Mouse (Mus musculus) limb, embryonic 11.5 days (tissue): Measurements from ENCODE around the gene Nfatc4. TPM values are rescaled to one million over a fixed set of nuclear protein-coding genes. Genes with fewer than 3 reads are reported as not detected.

Source experiments
- ATAC-seq: fragments of 200-750 bp; cut with Nextera tagmentation; 2 replicates; pipeline ENCODE4 v1.8.0; 2017; ENCODE audit warnings: low read depth; ENCODE audit not compliant: insufficient number of reproducible peaks, low FRiP score, low TSS enrichment
- DNase-seq: peaks from one replicate; pipeline ENCODE4 v3.0.0-alpha.2; 2015; ENCODE audit warnings: low spot score
- H3K27ac ChIP-seq: fragments of 300-500 bp; sonication (generic); replicated peaks from 2 replicates; pipeline ENCODE4 v1.5.1; 2014; ENCODE audit warnings: low read depth, mild to moderate bottlenecking, low read length
- H3K27me3 ChIP-seq: fragments of 300-500 bp; sonication (generic); 2 replicates; pipeline ENCODE4 v1.6.1; 2014; ENCODE audit warnings: mild to moderate bottlenecking, low read length, mixed read lengths; ENCODE audit not compliant: control insufficient read depth, insufficient read depth
- H3K36me3 ChIP-seq: fragments of 300-500 bp; sonication (generic); 2 replicates; pipeline ENCODE4 v1.6.1; 2014; ENCODE audit warnings: mild to moderate bottlenecking, low read length, moderate library complexity, mixed read lengths; ENCODE audit not compliant: control insufficient read depth, insufficient read depth
- H3K4me1 ChIP-seq: fragments of 300-500 bp; sonication (generic); 2 replicates; pipeline ENCODE4 v1.6.1; 2014; ENCODE audit warnings: low read length, mixed read lengths; ENCODE audit not compliant: control insufficient read depth, insufficient read depth
- H3K4me2 ChIP-seq: fragments of 300-500 bp; sonication (generic); 2 replicates; pipeline ENCODE4 v1.6.1; 2014; ENCODE audit warnings: low read depth, mild to moderate bottlenecking, moderate library complexity; ENCODE audit not compliant: severe bottlenecking
- H3K4me3 ChIP-seq: fragments of 300-500 bp; sonication (generic); 2 replicates; pipeline ENCODE4 v1.5.1; 2014; ENCODE audit warnings: low read depth, low read length
- H3K9ac ChIP-seq: fragments of 300-500 bp; sonication (generic); 2 replicates; pipeline ENCODE4 v1.6.1; 2014; ENCODE audit warnings: mild to moderate bottlenecking, low read length
- H3K9me3 ChIP-seq: fragments of 300-500 bp; sonication (generic); 2 replicates; pipeline ENCODE4 v1.6.1; 2016; ENCODE audit warnings: low read length; ENCODE audit not compliant: control insufficient read depth
- WGBS: fragments of 180-500 bp; shearing (Covaris S2); extraction: QIAGEN DNeasy Blood & Tissue Kit; methylation state at CpG from one replicate; pipeline ENCODE4 v1.1.7; 2014; 5-methylcytosine and 5-hydroxymethylcytosine counted together
- polyA plus RNA-seq: library from polyadenylated mRNA; unstranded; fragments of >200 nt; fragmentation: Nextera tagmentation; extraction: Ambion mirVana; gene quantifications from 2 replicates; pipeline ENCODE4 v1.2.1, GENCODE M21; 2014

Gene Nfatc4
- polyA plus RNA-seq, 1 experiment from 2014 or later = 106 TPM

- Histone ChIP-seq H3K4me2 (no peak overlapping the region), H3K27me3 (no peaks in the 10 kb centered on the region), H3K4me3 (no peak overlapping the region), H3K27ac (no peak overlapping the region), H3K9me3 (no peaks in the 10 kb centered on the region), H3K36me3 (no peaks in the 10 kb centered on the region), H3K9ac (no peak overlapping the region), H3K4me1 (no peaks in the 10 kb centered on the region)
- 83% methylated on average over 15 of the region's 15 CpGs for WGBS
- no peak for ATAC-seq
- DNase-seq = no peak
Measured at GRCm38 (mm10) chr14:55795380-55796163, 27.4 kb upstream of the Nfatc4 start.

GRCm38 (mm10) chr14:55814885-55815284 is 8.1 kb upstream of the Nfatc4 start:
- Histone ChIP-seq H3K27ac (no peak overlapping the region), H3K9ac (peak overlapping the region; percentile 28; the same call in 1 of the 2 replicates), H3K4me1 (no peaks in the 10 kb centered on the region), H3K36me3 (no peaks in the 10 kb centered on the region), H3K27me3 (no peaks in the 10 kb centered on the region), H3K4me3 (peak overlapping the region; percentile 42), H3K4me2 (peak overlapping the region; percentile 56), H3K9me3 (no peaks in the 10 kb centered on the region)
- WGBS = 22% methylated on average over 16 of the region's 16 CpGs
- ATAC-seq = no peak
- peak; percentile 83 for DNase-seq

- WGBS = 29% methylated on average over 17 of the region's 17 CpGs
- no peaks in the 10 kb centered on the region for H3K27me3 ChIP-seq
- ATAC-seq = no peak
- no peaks in the 10 kb centered on the region for H3K9me3 ChIP-seq
- no peaks in the 10 kb centered on the region for H3K4me1 ChIP-seq
- peak overlapping the region; percentile 28; the same call in 1 of the 2 replicates for H3K9ac ChIP-seq
- peak overlapping the region; percentile 56 for H3K4me2 ChIP-seq
- DNase-seq = peak; percentile 47
- no peaks in the 10 kb centered on the region for H3K36me3 ChIP-seq
- no peak overlapping the region for H3K27ac ChIP-seq
- H3K4me3 ChIP-seq = peak overlapping the region; percentile 42
Measured at GRCm38 (mm10) chr14:55815310-55815751, 7.6 kb upstream of the Nfatc4 start.

- Histone ChIP-seq H3K4me2 (no peak overlapping the region), H3K27me3 (no peaks in the 10 kb centered on the region), H3K9me3 (no peaks in the 10 kb centered on the region), H3K9ac (no peak overlapping the region), H3K36me3 (no peaks in the 10 kb centered on the region), H3K27ac (no peak overlapping the region), H3K4me1 (0 out of 2 replicates have a peak, but pooled peaks cover 5% of the 10 kb centered on the region), H3K4me3 (no peak overlapping the region)
- ATAC-seq = no peak
- no peak for DNase-seq
- 83% methylated on average over 7 of the region's 7 CpGs for WGBS
Measured at GRCm38 (mm10) chr14:55819845-55820405, 3.0 kb upstream of the Nfatc4 start.

- Histone ChIP-seq H3K36me3 (no peaks in the 10 kb centered on the region), H3K9ac (no peak overlapping the region), H3K4me1 (0 out of 2 replicates have a peak, but pooled peaks cover 5% of the 10 kb centered on the region), H3K4me2 (no peak overlapping the region), H3K27ac (no peak overlapping the region), H3K9me3 (no peaks in the 10 kb centered on the region), H3K27me3 (no peaks in the 10 kb centered on the region), H3K4me3 (no peak overlapping the region)
- DNase-seq = no peak
- 88% methylated on average over 9 of the region's 9 CpGs for WGBS
- no peak for ATAC-seq
Measured at GRCm38 (mm10) chr14:55820576-55820975, 2.4 kb upstream of the Nfatc4 start.

GRCm38 (mm10) chr14:55822435-55822990 is 431 bp upstream of the Nfatc4 start:
- Histone ChIP-seq H3K27me3 (no peaks in the 10 kb centered on the region), H3K4me2 (peak overlapping the region; percentile 95), H3K9ac (peak overlapping the region; percentile 19; the same call in 1 of the 2 replicates), H3K9me3 (no peaks in the 10 kb centered on the region), H3K4me3 (peak overlapping the region; percentile 96), H3K36me3 (no peaks in the 10 kb centered on the region), H3K27ac (peak overlapping the region; percentile 100), H3K4me1 (peaks cover 15% of the 10 kb centered on the region)
- DNase-seq = peak; percentile 93
- no peak for ATAC-seq
- 4% methylated on average over 13 of the region's 13 CpGs for WGBS

- no peak for ATAC-seq
- H3K27me3 ChIP-seq = no peaks in the 10 kb centered on the region
- H3K9ac ChIP-seq = peak overlapping the region; percentile 72
- H3K9me3 ChIP-seq = no peaks in the 10 kb centered on the region
- no peak for DNase-seq
- H3K4me3 ChIP-seq = peak overlapping the region; percentile 96
- H3K4me2 ChIP-seq = peak overlapping the region; percentile 95
- H3K4me1 ChIP-seq = peaks cover 23% of the 10 kb centered on the region
- H3K36me3 ChIP-seq = 0 out of 2 replicates have a peak, but pooled peaks cover 3% of the 10 kb centered on the region
- WGBS = under 1% methylated on average over 10 of the region's 10 CpGs
- peak overlapping the region; percentile 100 for H3K27ac ChIP-seq
Measured at GRCm38 (mm10) chr14:55824001-55824480, 1.1 kb downstream of the Nfatc4 start.

GRCm38 (mm10) chr14:55824481-55825215 is 1.7 kb downstream of the Nfatc4 start:
- H3K36me3 ChIP-seq = peaks cover 4% of the 10 kb centered on the region; the same call in 1 of the 2 replicates
- no peaks in the 10 kb centered on the region for H3K9me3 ChIP-seq
- DNase-seq (peak; percentile 76), ATAC-seq (peak; percentile 21; the same call in 1 of the 2 replicates)
- H3K4me3 ChIP-seq = peak overlapping the region; percentile 96
- peak overlapping the region; percentile 97 for H3K9ac ChIP-seq
- peak overlapping the region; percentile 95 for H3K4me2 ChIP-seq
- H3K4me1 ChIP-seq = peaks cover 23% of the 10 kb centered on the region
- peak overlapping the region; percentile 100 for H3K27ac ChIP-seq
- no peaks in the 10 kb centered on the region for H3K27me3 ChIP-seq
- WGBS = 1% methylated on average over 32 of the region's 32 CpGs
